Mouse (Mus musculus): ENCODE results near the gene Irak4. TPM values are rescaled to one million over a fixed set of nuclear protein-coding genes. Genes with fewer than 3 reads are reported as not detected.

Irak4 gene
- polyA plus RNA-seq (2012; rRNA removed): 15.6 and 16.4 TPM in 2 replicates

- 0 out of 2 replicates have a peak, but pooled peaks cover 3% of the 10 kb centered on the region for H3K36me3 ChIP-seq (ENCODE audit: control insufficient read depth, insufficient read depth, low read length)
- H3K27ac ChIP-seq (ENCODE audit: insufficient read depth, low read length): peak within 1 kb of the TSS; percentile 94
- WGBS: under 1% methylated on average over 45 of the region's 45 CpGs
- peak; percentile 90 to 92 for DNase-seq (ENCODE audit: low read depth in 1 of 2, low spot score in 2 of 2)
- no peaks in the 10 kb centered on the region for H3K4me1 ChIP-seq (ENCODE audit: control insufficient read depth, insufficient read depth, insufficient read length)
- no peaks in the 10 kb centered on the region for H3K27me3 ChIP-seq (ENCODE audit: control insufficient read depth, insufficient read depth, low read length)
- TF ChIP-seq CTCF (IDR thresholded peaks at IDR 0.05; ENCODE audit: extremely low read depth, insufficient read depth, insufficient read length, insufficient replicate concordance) (no peak; the same call in 1 of the 2 replicates), POLR2A (IDR thresholded peaks at IDR 0.05; ENCODE audit: low read depth, low read length) (peak; percentile 61)
- H3K4me3 ChIP-seq (ENCODE audit: extremely low read depth, insufficient read depth, insufficient read length): peak within 1 kb of the TSS; percentile 98
Observed at GRCm38 (mm10) chr15:94543409-94544051, at the start of gene Irak4, which contains the start of gene Pus7l. Gene Irak4, plus strand, starts transcription at chr15:94543643. Gene Pus7l, minus strand, starts transcription at chr15:94543547.

DNA sequence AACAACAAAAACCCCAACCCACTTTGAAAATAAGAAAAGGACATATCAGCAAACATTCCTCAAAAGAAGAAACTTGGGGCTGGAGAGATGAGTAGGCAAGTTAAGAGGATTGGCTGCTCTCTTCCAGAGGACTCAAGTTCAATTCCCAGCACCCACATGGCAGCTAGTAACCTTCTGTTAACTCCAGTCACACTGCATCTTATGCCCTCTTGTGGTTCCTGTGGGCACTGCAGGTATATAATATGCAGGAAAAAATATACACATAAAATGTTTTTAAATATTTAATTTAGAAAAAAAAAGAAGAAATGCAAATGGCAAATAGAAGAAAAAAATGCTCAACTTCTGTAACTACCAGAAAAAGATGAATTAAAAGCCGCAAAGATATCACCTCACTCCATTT, 49.0 kb upstream of the Irak4 start:
- no peak overlapping the region for H3K27ac ChIP-seq (ENCODE audit: insufficient read depth, low read length)
- WGBS: 94% methylated on average over 1 of the region's 1 CpGs
- no peaks in the 10 kb centered on the region for H3K36me3 ChIP-seq (ENCODE audit: control insufficient read depth, insufficient read depth, low read length)
- H3K4me1 ChIP-seq (ENCODE audit: control insufficient read depth, insufficient read depth, insufficient read length): no peaks in the 10 kb centered on the region
- no peaks in the 10 kb centered on the region for H3K27me3 ChIP-seq (ENCODE audit: control insufficient read depth, insufficient read depth, low read length)
- TF ChIP-seq CTCF (IDR thresholded peaks at IDR 0.05; ENCODE audit: extremely low read depth, insufficient read depth, insufficient read length, insufficient replicate concordance): no peak
- no peak for TF ChIP-seq POLR2A (IDR thresholded peaks at IDR 0.05; ENCODE audit: low read depth, low read length)
- no peak overlapping the region for H3K4me3 ChIP-seq (ENCODE audit: extremely low read depth, insufficient read depth, insufficient read length)
- no peak for DNase-seq (ENCODE audit: low read depth in 1 of 2, low spot score in 2 of 2)

DNA sequence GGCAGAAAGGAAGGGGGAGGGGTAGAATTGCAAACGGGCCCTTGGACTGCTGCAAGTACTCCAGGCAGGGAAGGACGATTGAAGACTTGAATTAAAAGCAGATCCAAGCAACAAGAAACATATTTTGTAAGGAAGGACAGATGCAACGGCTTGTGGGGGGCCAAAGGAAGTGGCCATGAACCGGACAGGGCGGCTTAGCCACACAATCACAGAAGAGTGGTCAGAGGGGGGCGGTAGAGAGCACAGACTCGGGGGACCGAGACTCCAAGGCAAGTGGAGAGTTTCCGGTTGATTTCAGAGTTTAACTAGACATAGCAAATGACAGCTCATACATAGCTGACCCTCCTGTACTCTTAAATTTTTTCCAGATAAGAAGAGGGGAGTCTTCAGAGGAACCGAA, 47.5 kb upstream of the Irak4 start:
- no peak for DNase-seq (ENCODE audit: low read depth in 1 of 2, low spot score in 2 of 2)
- Histone ChIP-seq H3K27ac (ENCODE audit: insufficient read depth, low read length) (no peak overlapping the region), H3K4me3 (ENCODE audit: extremely low read depth, insufficient read depth, insufficient read length) (no peak overlapping the region), H3K27me3 (ENCODE audit: control insufficient read depth, insufficient read depth, low read length) (no peaks in the 10 kb centered on the region), H3K4me1 (ENCODE audit: control insufficient read depth, insufficient read depth, insufficient read length) (no peaks in the 10 kb centered on the region), H3K36me3 (ENCODE audit: control insufficient read depth, insufficient read depth, low read length) (no peaks in the 10 kb centered on the region)
- TF ChIP-seq POLR2A (IDR thresholded peaks at IDR 0.05; ENCODE audit: low read depth, low read length): no peak
- TF ChIP-seq CTCF (IDR thresholded peaks at IDR 0.05; ENCODE audit: extremely low read depth, insufficient read depth, insufficient read length, insufficient replicate concordance): no peak
- 80% methylated on average over 10 of the region's 10 CpGs for WGBS

GRCm38 (mm10) chr15:94499260-94499659, 44.2 kb upstream of the Irak4 start:
- no peak for DNase-seq (ENCODE audit: low read depth in 1 of 2, low spot score in 2 of 2)
- no peaks in the 10 kb centered on the region for H3K4me1 ChIP-seq (ENCODE audit: control insufficient read depth, insufficient read depth, insufficient read length)
- TF ChIP-seq CTCF (IDR thresholded peaks at IDR 0.05; ENCODE audit: extremely low read depth, insufficient read depth, insufficient read length, insufficient replicate concordance) (no peak), POLR2A (IDR thresholded peaks at IDR 0.05; ENCODE audit: low read depth, low read length) (no peak)
- no peaks in the 10 kb centered on the region for H3K36me3 ChIP-seq (ENCODE audit: control insufficient read depth, insufficient read depth, low read length)
- no peaks in the 10 kb centered on the region for H3K27me3 ChIP-seq (ENCODE audit: control insufficient read depth, insufficient read depth, low read length)
- no peak overlapping the region for H3K4me3 ChIP-seq (ENCODE audit: extremely low read depth, insufficient read depth, insufficient read length)
- WGBS: 79% methylated on average over 1 of the region's 1 CpGs
- H3K27ac ChIP-seq (ENCODE audit: insufficient read depth, low read length): no peak overlapping the region

DNA sequence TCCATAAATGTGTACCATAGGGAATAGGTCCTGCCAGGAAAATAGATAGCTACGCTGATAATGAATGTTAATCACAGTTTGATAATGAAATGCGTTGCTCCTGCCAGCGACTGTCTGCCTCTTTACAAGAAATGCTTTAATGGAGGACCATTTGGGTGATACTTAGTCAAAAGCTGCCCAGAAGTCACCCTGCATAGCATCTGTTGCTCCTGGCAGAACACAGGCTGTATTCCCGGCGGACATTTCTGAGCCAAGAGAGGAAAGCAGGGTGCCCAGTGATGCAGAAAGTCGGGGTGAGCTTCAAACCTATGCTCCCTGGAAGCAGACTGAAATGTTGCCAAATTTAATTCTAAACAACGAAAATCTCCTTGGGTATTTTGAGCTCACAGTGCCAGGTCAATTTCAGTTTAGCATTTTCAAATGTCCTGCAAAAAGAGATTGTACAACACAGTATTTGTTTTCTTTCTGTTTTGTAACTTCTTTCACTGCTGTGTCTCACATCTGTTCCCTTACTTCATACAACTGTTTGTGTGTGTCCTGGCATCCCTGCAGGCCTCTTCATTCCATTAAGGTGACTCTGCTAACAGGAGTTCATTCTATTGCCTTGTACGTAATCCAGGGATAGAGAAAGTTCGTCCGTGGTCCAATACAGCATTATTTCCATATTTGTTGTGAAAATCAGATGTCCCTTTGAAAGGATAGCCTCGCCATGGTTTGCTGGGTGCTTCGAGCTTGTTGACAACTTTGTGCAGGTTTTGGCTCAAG, 39.8 kb upstream of the Irak4 start:
- H3K4me3 ChIP-seq (ENCODE audit: extremely low read depth, insufficient read depth, insufficient read length): no peak overlapping the region
- no peaks in the 10 kb centered on the region for H3K4me1 ChIP-seq (ENCODE audit: control insufficient read depth, insufficient read depth, insufficient read length)
- no peaks in the 10 kb centered on the region for H3K36me3 ChIP-seq (ENCODE audit: control insufficient read depth, insufficient read depth, low read length)
- 85% methylated on average over 12 of the region's 12 CpGs for WGBS
- no peak for DNase-seq (ENCODE audit: low read depth in 1 of 2, low spot score in 2 of 2)
- TF ChIP-seq CTCF (IDR thresholded peaks at IDR 0.05; ENCODE audit: extremely low read depth, insufficient read depth, insufficient read length, insufficient replicate concordance) (no peak), POLR2A (IDR thresholded peaks at IDR 0.05; ENCODE audit: low read depth, low read length) (no peak)
- H3K27ac ChIP-seq (ENCODE audit: insufficient read depth, low read length): no peak overlapping the region
- no peaks in the 10 kb centered on the region for H3K27me3 ChIP-seq (ENCODE audit: control insufficient read depth, insufficient read depth, low read length)

- 70% methylated on average over 16 of the region's 16 CpGs for WGBS
- Histone ChIP-seq H3K27ac (ENCODE audit: insufficient read depth, low read length) (no peak overlapping the region), H3K36me3 (ENCODE audit: control insufficient read depth, insufficient read depth, low read length) (peaks cover 3% of the 10 kb centered on the region; the same call in 1 of the 2 replicates), H3K4me3 (ENCODE audit: extremely low read depth, insufficient read depth, insufficient read length) (no peak overlapping the region), H3K27me3 (ENCODE audit: control insufficient read depth, insufficient read depth, low read length) (no peaks in the 10 kb centered on the region), H3K4me1 (ENCODE audit: control insufficient read depth, insufficient read depth, insufficient read length) (no peaks in the 10 kb centered on the region)
- TF ChIP-seq POLR2A (IDR thresholded peaks at IDR 0.05; ENCODE audit: low read depth, low read length) (no peak), CTCF (IDR thresholded peaks at IDR 0.05; ENCODE audit: extremely low read depth, insufficient read depth, insufficient read length, insufficient replicate concordance) (no peak)
- no peak for DNase-seq (ENCODE audit: low read depth in 1 of 2, low spot score in 2 of 2)
Observed at GRCm38 (mm10) chr15:94517913-94518491, 25.4 kb upstream of the Irak4 start.

Data from spleen, adult 2 months (tissue).